In genomic region chr5:136566001-136566811, GRCm38 (mm10) we compare ENCODE assay signal across 8 mouse cellular contexts. TPM values are rescaled to one million over a fixed set of nuclear protein-coding genes. Genes with fewer than 3 reads are reported as not detected.
DNase-seq lines count a peak whose midpoint lies in the region; ATAC-seq lines count a peak whose summit lies in the region.

No protein-coding gene starts in this region.

- peak; percentile 64 for DNase-seq in adipocyte (ENCODE audit: low spot score)
- peak; percentile 52 for DNase-seq in embryo, embryonic 10 days (ENCODE audit: low spot score)
- DNase-seq in gastrocnemius, postnatal 14 days = peak; percentile 68
- DNase-seq in induced T-regulatory cell, adult 2 months (ENCODE audit: low read depth) = peak; percentile 63
- peak; percentile 53 to 70 for DNase-seq in left cerebral cortex, postnatal 36 days (ENCODE audit: low spot score in 2 of 2)
- DNase-seq in right cerebral cortex, postnatal 14 days = peak; percentile 44
- peak; percentile 18 for DNase-seq in urinary bladder, postnatal 10 days (ENCODE audit: low spot score)

- intact Hi-C loops in gastrocnemius, postnatal 14 days (cut with DNase I; ENCODE audit: low total_unique reads) = loop anchor here (5.0 kb wide), 1 partner anchor 56 kb away; no protein-coding TSS in a partner anchor
- intact Hi-C loops in left cerebral cortex, postnatal 36 days (cut with DNase I) = loop anchor here (5.0 kb wide), 2 partner anchors 189 to 284 kb away; no protein-coding TSS in a partner anchor

- ATAC-seq in megakaryocyte progenitor cell, adult 5-6 weeks (replicated peaks; ENCODE audit: poor library complexity) = 0 out of 2 replicates have a peak, but pooled peaks have one; percentile 3

RNA-seq across cellular contexts. Expression of gene Cux1, which starts 1.1 kb away (rescaled TPM):
- total RNA-seq in gastrocnemius, postnatal 14 days (2021) = 10 to 100 TPM; 66.0 to 68.2 TPM
- 100 to 1,000 TPM; 107 to 119 TPM for total RNA-seq in left cerebral cortex, postnatal 36 days (2021)
- 110 and 118 TPM in 2 replicates for total RNA-seq in megakaryocyte progenitor cell, adult 5-6 weeks (2015)
- total RNA-seq in megakaryocyte progenitor cell, adult 5-6 weeks (2017) = 104 and 116 TPM in 2 replicates

Comparison
In these comparisons a context has a peak if more than half of its experiments do, and no peak if none do; other contexts are left out.
1. Peak in every context shown above with its lines: DNase-seq and ATAC-seq.
2. DNase-seq: peak in every context shown above with its lines; median percentile 68 in gastrocnemius, postnatal 14 days; 64 in adipocyte; 63 in induced T-regulatory cell, adult 2 months; 62 in left cerebral cortex, postnatal 36 days; 52 in embryo, embryonic 10 days; 44 in right cerebral cortex, postnatal 14 days; 18 in urinary bladder, postnatal 10 days.